Mouse (Mus musculus): ENCODE results near the gene Gm2696.
"Not testable (repeated sequence)": the region's sequence is repeated elsewhere in the genome, so short reads cannot be mapped to it uniquely, and the experiment has no call there.

The Gm2696 gene

DNA sequence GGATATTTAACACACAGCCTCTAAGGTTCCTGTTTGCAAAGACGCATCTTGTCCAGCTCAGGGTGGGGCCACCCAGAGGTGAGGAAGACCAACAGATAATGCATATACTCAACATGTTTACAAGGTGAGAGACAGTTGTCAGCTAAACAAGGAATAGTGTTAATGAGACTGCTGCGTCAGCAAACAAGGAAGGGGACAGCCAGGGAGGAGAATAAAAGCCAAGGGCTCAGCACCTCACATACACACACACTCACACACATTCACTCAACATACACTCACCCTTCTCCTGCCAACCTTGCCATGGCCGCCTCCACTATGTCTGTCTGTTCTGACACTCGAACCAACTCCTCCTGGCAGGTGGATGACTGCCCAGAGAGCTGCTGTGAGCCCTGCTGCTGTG is at the start of gene Gm2696:
Gene Gm2696, plus strand, starts transcription at position 301 of the 400 bp plus-strand sequence.
- no peak for DNase-seq (ENCODE audit: low spot score in 2 of 2)

DNA sequence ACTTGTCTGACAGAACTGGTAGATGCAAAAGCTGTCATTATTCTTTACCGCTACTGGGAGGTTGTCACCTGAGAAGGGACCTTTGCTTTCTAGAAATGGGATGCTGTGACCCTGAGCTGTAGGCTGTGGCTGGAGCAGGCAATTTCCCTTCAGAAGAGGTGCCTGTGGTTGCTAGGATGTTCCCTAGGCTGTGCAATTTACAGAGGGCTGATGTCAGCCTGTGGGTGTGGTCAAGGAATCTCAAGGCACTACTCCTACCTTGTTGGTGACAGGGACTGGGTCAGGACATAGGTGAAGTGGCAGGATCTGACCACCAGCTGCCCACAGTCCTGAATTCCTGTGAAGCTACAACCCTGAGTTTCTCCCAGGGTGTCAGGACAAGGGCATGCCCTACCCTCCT is 44.8 kb upstream of the Gm2696 start:
- no peak for DNase-seq (ENCODE audit: low spot score in 2 of 2)

DNA sequence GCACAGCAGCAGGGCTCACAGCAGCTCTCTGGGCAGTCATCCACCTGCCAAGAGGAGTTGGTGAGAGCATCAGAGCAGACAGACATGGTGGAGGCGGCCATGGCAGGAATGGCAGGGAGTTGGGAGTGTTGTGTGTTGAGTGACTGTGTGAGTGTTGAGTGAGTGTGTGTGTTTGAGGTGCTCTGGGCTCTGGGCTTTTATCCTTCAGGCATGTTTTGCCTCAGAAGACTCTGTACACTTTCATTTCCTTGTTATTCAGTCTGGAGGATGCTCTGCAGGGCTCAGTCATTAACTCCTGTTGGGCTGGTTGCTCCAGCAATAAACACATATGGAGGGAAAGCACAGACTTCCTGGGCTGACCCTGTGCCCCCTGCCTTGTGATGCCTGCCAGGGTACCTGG is 43.3 kb upstream of the Gm2696 start, which contains the start of gene Gm3238:
Gene Gm3238, minus strand, starts transcription at position 101 of the 400 bp plus-strand sequence.
- DNase-seq (ENCODE audit: low spot score in 2 of 2), result not testable (repeated sequence)

DNA sequence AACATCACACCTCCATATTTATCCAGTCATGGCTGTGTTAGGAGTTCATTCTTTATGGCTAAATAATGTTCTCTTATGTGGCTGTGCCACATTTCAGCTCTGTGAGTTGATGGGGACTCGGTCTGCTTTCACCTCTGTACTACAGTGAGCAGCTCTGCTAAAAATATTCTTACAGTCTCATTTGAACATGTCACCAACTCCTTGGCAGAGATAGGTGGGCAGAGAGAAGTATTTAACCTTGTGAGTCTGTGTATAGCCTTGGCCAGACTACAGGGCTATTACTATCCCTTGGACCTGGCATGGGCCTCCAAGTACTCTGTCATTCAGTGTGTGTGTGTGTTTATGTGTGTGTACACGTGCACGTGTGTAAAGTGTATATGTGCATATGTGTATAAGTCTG is 42.3 kb upstream of the Gm2696 start:
- DNase-seq (ENCODE audit: low spot score in 2 of 2), result not testable (repeated sequence)

DNA sequence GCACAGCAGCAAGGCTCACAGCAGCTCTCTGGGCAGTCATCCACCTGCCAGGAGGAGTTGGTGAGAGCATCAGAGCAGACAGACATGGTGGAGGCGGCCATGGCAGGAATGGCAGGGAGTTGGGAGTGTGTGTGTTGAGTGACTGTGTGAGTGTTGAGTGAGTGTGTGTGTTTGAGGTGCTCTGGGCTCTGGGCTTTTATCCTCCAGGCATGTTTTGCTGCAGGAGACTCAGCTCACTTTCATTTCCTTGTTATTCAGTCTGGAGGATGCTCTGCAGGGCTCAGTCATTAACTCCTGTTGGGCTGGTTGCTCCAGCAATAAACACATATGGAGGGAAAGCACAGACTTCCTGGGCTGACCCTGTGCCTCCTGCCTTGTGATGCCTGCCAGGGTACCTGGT is 37.6 kb upstream of the Gm2696 start, which contains the start of gene Gm7138:
Gene Gm7138, minus strand, starts transcription at position 101 of the 400 bp plus-strand sequence.
- DNase-seq (ENCODE audit: low spot score in 2 of 2), result not testable (repeated sequence)

DNA sequence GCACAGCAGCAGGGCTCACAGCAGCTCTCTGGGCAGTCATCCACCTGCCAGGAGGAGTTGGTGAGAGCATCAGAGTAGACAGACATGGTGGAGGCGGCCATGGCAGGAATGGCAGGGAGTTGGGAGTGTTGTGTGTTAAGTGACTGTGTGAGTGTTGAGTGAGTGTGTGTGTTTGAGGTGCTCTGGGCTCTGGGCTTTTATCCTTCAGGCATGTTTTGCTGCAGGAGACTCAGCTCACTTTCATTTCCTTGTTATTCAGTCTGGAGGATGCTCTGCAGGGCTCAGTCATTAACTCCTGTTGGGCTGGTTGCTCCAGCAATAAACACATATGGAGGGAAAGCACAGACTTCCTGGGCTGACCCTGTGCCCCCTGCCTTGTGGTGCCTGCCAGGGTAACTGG is 32.0 kb upstream of the Gm2696 start, which contains the start of gene Gm3250:
Gene Gm3250, minus strand, starts transcription at position 101 of the 400 bp plus-strand sequence.
- not testable (repeated sequence) for DNase-seq (ENCODE audit: low spot score in 2 of 2)

DNA sequence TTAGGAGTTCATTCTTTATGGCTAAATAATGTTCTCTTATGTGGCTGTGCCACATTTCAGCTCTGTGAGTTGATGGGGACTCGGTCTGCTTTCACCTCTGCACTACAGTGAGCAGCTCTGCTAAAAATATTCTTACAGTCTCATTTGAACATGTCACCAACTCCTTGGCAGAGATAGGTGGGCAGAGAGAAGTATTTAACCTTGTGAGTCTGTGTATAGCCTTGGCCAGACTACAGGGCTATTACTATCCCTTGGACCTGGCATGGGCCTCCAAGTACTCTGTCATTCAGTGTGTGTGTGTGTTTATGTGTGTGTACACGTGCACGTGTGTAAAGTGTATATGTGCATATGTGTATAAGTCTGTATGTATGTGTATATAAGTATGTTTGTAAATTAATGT is 31.1 kb upstream of the Gm2696 start:
- not testable (repeated sequence) for DNase-seq (ENCODE audit: low spot score in 2 of 2)

DNA sequence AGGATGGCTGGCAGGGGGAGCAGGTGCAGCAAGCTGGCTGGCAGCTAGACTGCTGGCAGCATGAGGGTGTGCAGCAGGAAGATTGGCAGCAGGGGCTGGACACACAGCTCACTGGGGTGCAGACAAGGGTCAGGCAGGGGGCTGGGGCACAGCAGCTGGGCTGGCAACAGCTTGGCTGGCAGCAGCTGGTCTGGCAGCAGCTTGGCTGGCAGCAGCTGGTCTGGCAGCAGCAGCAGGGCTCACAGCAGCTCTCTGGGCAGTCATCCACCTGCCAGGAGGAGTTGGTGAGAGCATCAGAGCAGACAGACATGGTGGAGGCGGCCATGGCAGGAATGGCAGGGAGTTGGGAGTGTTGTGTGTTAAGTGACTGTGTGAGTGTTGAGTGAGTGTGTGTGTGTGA is 26.6 kb upstream of the Gm2696 start, which contains the start of gene Gm7137:
Gene Gm7137, minus strand, starts transcription at position 325 of the 400 bp plus-strand sequence.
- not testable (repeated sequence) for DNase-seq (ENCODE audit: low spot score in 2 of 2)

DNA sequence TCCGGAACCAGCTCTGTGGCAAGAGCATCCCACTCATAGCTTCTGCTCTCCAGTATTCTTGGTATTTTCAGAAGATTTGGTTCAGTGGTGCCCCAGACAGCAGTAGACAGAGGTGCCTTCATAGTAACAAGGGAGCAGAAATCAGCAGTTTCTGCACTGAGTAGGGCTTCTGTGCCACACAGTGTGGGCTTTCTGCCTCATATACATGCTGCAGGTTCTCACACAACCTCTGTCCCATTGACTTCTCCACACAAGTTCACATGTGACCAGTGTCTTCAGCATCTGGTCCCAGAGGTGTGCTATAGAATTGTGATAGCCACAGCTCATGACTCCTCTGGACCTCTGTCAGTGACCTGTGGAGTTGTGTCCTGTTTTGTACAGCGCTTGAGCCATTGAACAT is 25.9 kb upstream of the Gm2696 start:
- no peak for DNase-seq (ENCODE audit: low spot score in 2 of 2)

DNA sequence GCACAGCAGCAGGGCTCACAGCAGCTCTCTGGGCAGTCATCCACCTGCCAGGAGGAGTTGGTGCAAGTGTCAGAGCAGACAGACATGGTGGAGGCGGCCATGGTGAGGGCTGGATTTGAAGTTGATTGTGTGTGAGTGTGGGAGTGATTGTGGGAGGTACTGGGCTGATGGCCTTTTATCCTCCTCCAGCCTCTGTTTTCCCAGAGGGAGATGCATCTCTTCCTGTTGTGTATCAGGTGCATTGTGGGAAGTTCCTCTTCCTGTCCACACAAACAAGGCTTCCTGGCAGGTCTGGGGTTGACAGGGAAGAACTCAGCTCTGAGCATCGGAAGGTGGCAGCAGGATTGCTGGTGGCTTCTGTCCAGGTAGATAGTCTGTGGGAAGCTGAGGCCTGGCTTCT is 19.5 kb upstream of the Gm2696 start, which contains the start of gene Gm9639:
Gene Gm9639, minus strand, starts transcription at position 101 of the 400 bp plus-strand sequence.
- no peak for DNase-seq (ENCODE audit: low spot score in 2 of 2)

DNA sequence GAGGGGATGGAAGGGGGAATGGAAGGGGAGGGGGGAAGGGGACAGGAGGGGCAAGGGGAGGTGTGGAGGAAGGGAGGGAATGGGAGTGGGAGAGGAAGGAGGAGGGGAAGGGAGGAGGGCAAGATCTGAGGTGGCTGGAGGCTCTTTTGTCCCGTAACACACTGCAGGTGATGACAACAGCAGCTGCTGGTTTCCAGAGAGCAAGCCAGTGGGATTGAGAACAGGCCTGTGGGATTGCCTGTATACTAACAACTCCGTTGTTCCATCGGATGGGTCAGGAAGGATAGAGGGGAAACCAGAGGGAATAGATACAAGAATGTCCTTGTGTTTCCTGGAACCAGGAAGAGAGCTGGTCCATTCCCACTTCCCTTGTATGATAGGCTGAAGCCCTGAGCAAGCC is 16.8 kb upstream of the Gm2696 start:
- no peak for DNase-seq (ENCODE audit: low spot score in 2 of 2)

DNA sequence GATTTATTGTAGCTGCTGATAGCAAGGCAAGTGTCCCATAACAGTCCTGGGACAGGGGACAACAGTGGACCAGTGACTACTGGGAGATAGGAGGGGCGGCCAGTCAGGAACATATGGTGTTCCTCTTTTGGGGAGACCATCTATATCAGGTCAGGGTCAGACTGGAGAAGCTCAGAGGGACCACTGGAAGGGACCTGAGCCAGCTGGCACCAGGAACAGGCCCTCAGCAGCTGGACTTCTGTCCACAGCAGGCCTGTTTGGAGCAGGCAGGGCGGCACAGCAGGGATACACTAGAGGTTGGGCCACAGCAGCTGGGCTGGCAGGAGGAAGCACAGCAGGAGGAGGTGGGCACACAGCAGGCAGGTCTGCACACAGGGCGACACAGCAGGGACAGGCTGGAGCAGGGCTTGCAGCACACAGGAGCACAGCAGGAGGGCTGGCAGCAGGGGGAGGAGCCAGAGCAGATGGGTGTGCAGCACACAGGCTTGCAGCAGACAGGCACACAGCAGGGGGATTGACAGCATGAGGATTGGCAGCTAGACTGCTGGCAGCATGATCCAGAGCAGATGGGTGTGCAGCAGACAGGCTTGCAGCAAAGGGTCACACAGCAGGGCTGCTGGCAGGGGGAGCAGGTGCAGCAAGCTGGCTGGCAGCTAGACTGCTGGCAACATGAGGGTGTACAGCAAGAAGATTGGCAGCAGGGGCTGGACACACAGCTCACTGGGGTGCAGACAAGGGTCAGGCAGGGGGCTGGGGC is 16.1 kb upstream of the Gm2696 start:
- DNase-seq (ENCODE audit: low spot score in 2 of 2), result not testable (repeated sequence)

DNA sequence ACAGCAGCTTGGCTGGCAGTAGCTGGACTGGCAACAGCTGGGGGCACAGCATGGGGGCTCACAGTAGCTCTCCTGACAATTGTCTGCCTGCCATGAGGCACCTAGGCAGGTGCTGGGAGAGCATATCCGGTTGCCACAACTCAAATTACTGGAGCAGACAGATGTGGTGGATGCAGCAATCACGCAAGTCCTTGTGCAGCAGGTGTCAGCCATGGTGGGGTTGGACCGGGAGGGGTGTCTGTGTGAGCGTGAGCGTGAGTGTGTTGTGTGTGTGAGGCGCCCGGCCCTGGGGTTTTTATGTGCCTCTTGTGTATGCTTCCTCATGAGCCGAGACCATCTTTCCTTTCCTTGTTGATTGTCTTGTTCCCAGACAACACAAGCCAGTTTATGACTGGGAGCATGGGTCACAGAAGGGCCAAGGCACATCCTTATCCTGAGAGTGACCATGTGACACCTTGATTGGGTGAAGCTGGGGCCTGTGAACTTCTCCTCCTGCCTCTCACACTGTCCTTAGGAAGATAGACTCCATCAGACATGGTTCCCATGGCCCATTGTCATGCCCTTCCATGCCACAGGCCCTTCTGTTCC is 15.5 kb upstream of the Gm2696 start, which contains the start of gene Gm19668:
Gene Gm19668, minus strand, starts transcription at position 213 of the 588 bp plus-strand sequence.
- no peak for DNase-seq (ENCODE audit: low spot score in 2 of 2)

DNA sequence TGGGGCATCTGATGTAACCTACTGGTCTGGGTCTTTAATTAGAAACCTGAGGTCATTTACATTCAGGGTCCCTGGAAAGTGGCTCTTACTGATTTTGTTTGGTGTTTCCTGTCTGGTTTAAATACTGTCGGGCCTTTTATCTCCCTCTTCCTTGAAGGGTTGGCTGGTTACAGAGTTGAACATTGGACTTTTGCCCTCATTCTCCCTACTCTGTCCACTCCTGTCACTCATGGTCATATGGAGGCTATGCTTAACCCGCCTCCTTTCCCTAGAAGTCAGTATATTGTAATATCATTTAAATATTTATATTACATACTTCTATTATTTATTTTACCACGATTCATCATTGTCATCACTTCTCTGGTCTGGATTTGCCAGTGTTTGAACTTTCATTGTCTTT is 10.4 kb upstream of the Gm2696 start:
- DNase-seq (ENCODE audit: low spot score in 2 of 2), result no peak

DNA sequence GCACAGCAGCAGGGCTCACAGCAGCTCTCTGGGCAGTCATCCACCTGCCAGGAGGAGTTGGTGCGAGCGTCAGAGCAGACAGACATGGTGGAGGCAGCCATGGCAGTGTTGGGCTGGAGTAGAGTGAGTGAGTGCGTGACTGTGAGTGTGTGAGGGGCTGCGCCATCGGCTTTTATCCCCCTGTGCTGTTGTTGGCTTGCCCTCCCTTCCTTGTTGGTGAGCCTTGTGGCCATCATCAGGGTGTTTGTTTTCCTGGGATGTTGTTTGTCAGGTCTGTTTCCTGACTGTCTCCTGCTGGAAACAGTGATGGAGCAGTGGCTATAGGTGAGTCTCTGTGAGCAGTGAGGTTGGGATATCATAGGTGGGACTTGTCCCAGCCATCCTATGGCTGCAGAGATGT is 2.7 kb upstream of the Gm2696 start, which contains the start of gene Gm9507:
Gene Gm9507, minus strand, starts transcription at position 101 of the 400 bp plus-strand sequence.
- DNase-seq (ENCODE audit: low spot score in 2 of 2), result no peak

DNA sequence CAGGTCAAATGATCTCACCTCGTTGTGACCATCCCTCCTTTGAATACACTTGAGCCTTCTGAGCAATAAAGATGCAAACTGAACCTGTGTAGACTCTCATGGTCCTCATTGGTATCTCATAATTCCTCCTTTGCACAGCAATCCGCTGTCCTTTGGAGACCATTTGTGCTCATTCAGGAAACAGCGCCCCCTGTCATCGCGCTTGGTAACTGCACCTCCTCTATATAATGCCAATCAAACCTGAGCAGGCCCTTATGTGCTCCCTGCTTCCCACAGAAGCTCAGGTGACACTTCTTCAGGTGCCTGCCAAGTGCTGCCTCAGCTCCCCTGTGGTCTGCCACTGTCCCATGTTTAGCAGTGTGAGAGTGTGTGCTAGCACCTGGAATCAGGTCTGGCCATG is 1.0 kb downstream of the Gm2696 start:
- DNase-seq (ENCODE audit: low spot score in 2 of 2), result peak in 1 of 2 experiments; percentile 9

DNA sequence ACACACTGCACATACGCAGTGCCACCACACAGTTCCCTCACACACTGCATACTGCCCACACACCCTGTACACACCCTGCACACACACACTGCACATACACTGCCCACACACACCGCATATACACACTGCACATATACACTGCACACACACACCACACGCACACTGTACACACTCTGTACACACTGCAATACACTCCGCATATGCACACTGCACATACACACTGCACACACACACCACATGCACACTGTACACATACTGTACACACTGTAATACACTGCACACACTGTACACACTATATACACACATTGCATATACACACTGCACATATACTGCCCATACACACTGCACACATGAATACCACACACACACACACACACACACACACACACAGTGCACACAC is 4.0 kb downstream of the Gm2696 start:
- DNase-seq (ENCODE audit: low spot score in 2 of 2), result no peak

DNA sequence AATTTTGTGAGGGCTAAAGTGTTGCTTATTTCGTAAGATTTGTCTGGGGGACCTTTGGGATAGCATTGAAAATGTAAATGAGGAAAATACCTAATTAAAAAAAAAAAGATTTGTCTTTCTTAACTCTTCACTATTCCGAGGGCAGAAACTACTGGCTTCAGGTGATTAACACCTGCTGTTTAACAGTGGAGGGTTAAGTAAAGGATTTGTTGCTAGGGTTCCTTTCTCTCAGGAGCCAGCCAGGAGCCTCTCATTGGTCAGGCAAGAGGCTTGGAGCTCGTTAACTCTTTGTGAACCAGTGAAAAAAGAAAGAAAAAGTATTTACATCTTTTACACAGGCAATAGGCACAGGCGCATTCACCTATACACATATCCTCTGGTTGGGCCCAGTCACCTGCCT is 4.7 kb downstream of the Gm2696 start:
- no peak for DNase-seq (ENCODE audit: low spot score in 2 of 2)

DNA sequence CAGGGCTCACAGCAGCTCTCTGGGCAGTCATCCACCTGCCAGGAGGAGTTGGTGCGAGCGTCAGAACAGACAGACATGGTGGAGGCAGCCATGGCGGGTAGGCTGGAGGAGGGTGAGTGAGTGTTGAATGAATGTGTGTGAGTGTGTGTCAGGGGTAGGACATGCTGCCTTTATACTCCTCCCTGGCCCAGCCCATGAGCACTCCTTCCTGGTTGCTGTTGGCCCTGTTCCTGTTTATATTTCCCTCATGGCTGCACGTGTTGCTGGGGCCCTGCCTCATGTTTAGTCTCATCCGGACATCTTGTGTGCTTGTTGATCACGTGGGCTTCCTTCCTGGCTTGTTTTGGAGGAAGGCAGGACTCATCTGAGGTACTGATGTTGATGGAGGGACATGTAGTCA is 12.5 kb downstream of the Gm2696 start, which contains the start of gene Krtap10-4:
Gene Krtap10-4, minus strand, starts transcription at position 145 of the 400 bp plus-strand sequence.
- DNase-seq (ENCODE audit: low spot score in 2 of 2), result no peak

DNA sequence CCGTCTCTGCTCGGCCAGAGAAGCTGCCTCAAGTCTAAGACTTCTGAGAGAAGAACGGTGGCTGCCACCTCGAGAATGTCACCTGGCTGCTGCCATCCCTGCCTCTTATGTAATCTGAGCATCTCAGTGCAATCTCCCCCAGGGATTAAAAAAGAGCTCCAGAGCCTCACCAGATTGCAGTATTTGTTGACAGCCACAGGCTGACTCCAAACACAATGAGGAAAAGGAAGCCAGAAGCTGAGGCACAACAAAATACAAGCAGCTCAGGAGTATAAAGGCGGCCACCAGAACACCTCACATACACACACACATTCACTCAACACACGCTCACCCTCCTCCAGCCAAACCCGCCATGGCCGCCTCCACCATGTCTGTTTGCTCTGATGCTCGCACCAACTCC is 21.2 kb downstream of the Gm2696 start, which contains the start of gene Krtap10-10:
Gene Krtap10-10, plus strand, starts transcription at position 301 of the 400 bp plus-strand sequence.
- no peak for DNase-seq (ENCODE audit: low spot score in 2 of 2)

DNA sequence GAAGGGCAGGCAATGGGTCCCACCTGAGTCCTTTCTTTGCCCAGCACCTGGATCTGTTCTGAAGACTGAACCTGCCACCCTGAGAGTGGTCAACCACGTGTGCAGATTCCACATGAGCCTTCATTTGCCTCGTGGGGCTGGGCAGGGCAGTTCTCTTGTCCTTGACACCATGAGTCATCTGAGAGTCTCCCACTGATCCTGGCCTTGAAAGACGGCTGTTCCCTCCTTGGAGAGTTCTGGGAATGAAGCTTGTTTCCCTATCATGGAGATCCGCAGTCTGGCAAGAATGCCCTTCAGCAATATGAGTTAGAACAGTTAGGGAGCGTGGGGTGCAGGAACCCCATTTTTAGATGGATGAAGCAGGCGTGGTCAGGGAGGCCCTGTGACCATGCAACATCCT is 24.5 kb downstream of the Gm2696 start:
- no peak for DNase-seq (ENCODE audit: low spot score in 2 of 2)

DNA sequence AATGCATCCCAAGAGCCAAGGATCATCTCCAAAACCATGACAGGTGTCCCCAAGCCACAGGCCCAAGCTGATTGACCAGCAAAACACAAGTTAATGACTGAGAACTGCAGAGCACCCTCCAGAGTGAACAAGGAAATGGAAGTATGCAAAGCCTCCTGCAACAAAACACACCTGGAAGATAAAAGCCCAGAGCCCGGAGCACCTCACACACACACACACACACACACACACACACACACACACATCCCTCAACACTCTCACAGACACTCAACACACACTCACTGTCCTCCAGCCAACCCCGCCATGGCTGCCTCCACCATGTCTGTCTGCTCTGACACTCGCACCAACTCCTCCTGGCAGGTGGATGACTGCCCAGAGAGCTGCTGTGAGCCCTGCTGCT is 32.0 kb downstream of the Gm2696 start, which contains the start of gene Gm36176:
Gene Gm36176, plus strand, starts transcription at position 301 of the 400 bp plus-strand sequence.
- DNase-seq (ENCODE audit: low spot score in 2 of 2), result no peak
